Mouse (Mus musculus) midbrain, embryonic 16.5 days (tissue): ENCODE measurements around the gene Hibadh. TPM values are rescaled to one million over a fixed set of nuclear protein-coding genes. Genes with fewer than 3 reads are reported as not detected.
"Not testable (repeated sequence)": the region's sequence is repeated elsewhere in the genome, so short reads cannot be mapped to it uniquely, and the experiment has no call there.

ENCODE experiments used
- ATAC-seq: fragments of 200-750 bp; cut with Nextera tagmentation; 2 replicates; pipeline ENCODE4 v1.8.0; 2017; ENCODE audit warnings: moderate TSS enrichment
- H3K27ac ChIP-seq: fragments of 300-500 bp; sonication (generic); 2 replicates; pipeline ENCODE4 v1.5.1; 2014; ENCODE audit warnings: mild to moderate bottlenecking, low read length, mixed read lengths
- H3K27me3 ChIP-seq: fragments of 300-500 bp; sonication (generic); 2 replicates; pipeline ENCODE4 v1.6.1; 2014; ENCODE audit warnings: low read depth, low read length, mixed read lengths; ENCODE audit not compliant: control insufficient read depth, insufficient read depth
- H3K36me3 ChIP-seq: fragments of 300-500 bp; sonication (generic); 2 replicates; pipeline ENCODE4 v1.6.1; 2014; ENCODE audit warnings: mild to moderate bottlenecking, low read length, moderate library complexity, mixed read lengths; ENCODE audit not compliant: control insufficient read depth, insufficient read depth
- H3K4me1 ChIP-seq: fragments of 300-500 bp; sonication (generic); 2 replicates; pipeline ENCODE4 v1.6.1; 2014; ENCODE audit warnings: mild to moderate bottlenecking, low read length, mixed read lengths; ENCODE audit not compliant: control insufficient read depth, insufficient read depth
- H3K4me2 ChIP-seq: fragments of 300-500 bp; sonication (generic); 2 replicates; pipeline ENCODE4 v1.6.1; 2014; ENCODE audit warnings: mild to moderate bottlenecking, low read length, mixed read lengths
- H3K4me3 ChIP-seq: fragments of 300-500 bp; sonication (generic); 2 replicates; pipeline ENCODE4 v1.5.1; 2014; ENCODE audit warnings: low read depth, mild to moderate bottlenecking, low read length, moderate library complexity, mixed read lengths
- H3K9ac ChIP-seq: fragments of 300-500 bp; sonication (generic); 2 replicates; pipeline ENCODE4 v1.6.1; 2014; ENCODE audit warnings: low read depth, low read length, mixed read lengths
- H3K9me3 ChIP-seq: fragments of 300-500 bp; sonication (generic); replicated peaks from 2 replicates; pipeline ENCODE4 v1.6.1; 2014; ENCODE audit warnings: mild to moderate bottlenecking, low read length, mixed read lengths; ENCODE audit not compliant: control insufficient read depth, poor library complexity, severe bottlenecking
- WGBS: fragments of 180-500 bp; shearing (Covaris S2); extraction: QIAGEN DNeasy Blood & Tissue Kit; methylation state at CpG from one replicate; pipeline ENCODE4 v1.1.7; 2014; 5-methylcytosine and 5-hydroxymethylcytosine counted together
- polyA plus RNA-seq: library from polyadenylated mRNA; unstranded; fragments of >200 nt; fragmentation: Nextera tagmentation; extraction: Ambion mirVana; gene quantifications from 2 replicates; pipeline ENCODE4 v1.2.1, GENCODE M21; 2015

Hibadh gene
- polyA plus RNA-seq, 1 experiment from 2014 or later: 64.7 TPM

- 87% methylated on average over 7 of the region's 7 CpGs for WGBS
Observed at GRCm38 (mm10) chr6:52673706-52674105, 33.5 kb upstream of the Hibadh start.

GRCm38 (mm10) chr6:52672539-52672938 is 32.4 kb upstream of the Hibadh start:
- Histone ChIP-seq H3K27ac (no peak overlapping the region), H3K9ac (no peak overlapping the region), H3K4me3 (no peak overlapping the region), H3K4me1 (no peaks in the 10 kb centered on the region), H3K36me3 (no peaks in the 10 kb centered on the region), H3K27me3 (no peaks in the 10 kb centered on the region), H3K9me3 (no peaks in the 10 kb centered on the region), H3K4me2 (no peak overlapping the region)
- ATAC-seq: no peak
- WGBS: 80% methylated on average over 2 of the region's 2 CpGs

More at GRCm38 (mm10) chr6:52673706-52674105, 33.5 kb upstream of the Hibadh start:
- Histone ChIP-seq H3K27me3 (no peaks in the 10 kb centered on the region), H3K36me3 (no peaks in the 10 kb centered on the region), H3K9me3 (no peaks in the 10 kb centered on the region), H3K4me2 (no peak overlapping the region), H3K4me3 (no peak overlapping the region), H3K27ac (no peak overlapping the region), H3K9ac (no peak overlapping the region), H3K4me1 (no peaks in the 10 kb centered on the region)
- no peak for ATAC-seq

- no peak overlapping the region for H3K4me3 ChIP-seq
- no peaks in the 10 kb centered on the region for H3K36me3 ChIP-seq
- no peak for ATAC-seq
- H3K27ac ChIP-seq: no peak overlapping the region
- H3K4me1 ChIP-seq: no peaks in the 10 kb centered on the region
- no peak overlapping the region for H3K4me2 ChIP-seq
- H3K9ac ChIP-seq: no peak overlapping the region
- H3K9me3 ChIP-seq: no peaks in the 10 kb centered on the region
- 88% methylated on average over 8 of the region's 8 CpGs for WGBS
- H3K27me3 ChIP-seq: no peaks in the 10 kb centered on the region
Observed at GRCm38 (mm10) chr6:52671791-52672190, 31.6 kb upstream of the Hibadh start.

- not testable (repeated sequence) for H3K36me3 ChIP-seq, H3K9me3 ChIP-seq, H3K4me3 ChIP-seq, H3K27ac ChIP-seq, ATAC-seq, H3K9ac ChIP-seq, H3K27me3 ChIP-seq, H3K4me1 ChIP-seq, H3K4me2 ChIP-seq
- 49% methylated on average over 2 of the region's 2 CpGs for WGBS
Observed at GRCm38 (mm10) chr6:52669878-52670277, 29.7 kb upstream of the Hibadh start.

GRCm38 (mm10) chr6:52667641-52668040 is 27.5 kb upstream of the Hibadh start:
- Histone ChIP-seq H3K27me3 (no peaks in the 10 kb centered on the region), H3K4me2 (no peak overlapping the region), H3K9ac (no peak overlapping the region), H3K36me3 (no peaks in the 10 kb centered on the region), H3K9me3 (no peaks in the 10 kb centered on the region), H3K4me3 (no peak overlapping the region), H3K27ac (no peak overlapping the region), H3K4me1 (no peaks in the 10 kb centered on the region)
- WGBS: 82% methylated on average over 3 of the region's 3 CpGs
- ATAC-seq: no peak

GRCm38 (mm10) chr6:52663021-52663420 is 22.8 kb upstream of the Hibadh start:
- Histone ChIP-seq H3K4me3 (no peak overlapping the region), H3K4me1 (no peaks in the 10 kb centered on the region), H3K36me3 (no peaks in the 10 kb centered on the region), H3K9ac (no peak overlapping the region), H3K4me2 (no peak overlapping the region), H3K9me3 (no peaks in the 10 kb centered on the region), H3K27ac (no peak overlapping the region), H3K27me3 (no peaks in the 10 kb centered on the region)
- 59% methylated on average over 5 of the region's 5 CpGs for WGBS
- no peak for ATAC-seq

GRCm38 (mm10) chr6:52655266-52655665 is 15.1 kb upstream of the Hibadh start:
- WGBS: 58% methylated on average over 4 of the region's 4 CpGs
- H3K4me2 ChIP-seq: no peak overlapping the region
- H3K27me3 ChIP-seq: no peaks in the 10 kb centered on the region
- no peak for ATAC-seq
- no peaks in the 10 kb centered on the region for H3K4me1 ChIP-seq
- no peak overlapping the region for H3K4me3 ChIP-seq
- no peak overlapping the region for H3K9ac ChIP-seq
- no peaks in the 10 kb centered on the region for H3K36me3 ChIP-seq
- H3K27ac ChIP-seq: no peak overlapping the region
- H3K9me3 ChIP-seq: no peaks in the 10 kb centered on the region

- Histone ChIP-seq H3K27me3 (no peaks in the 10 kb centered on the region), H3K4me1 (no peaks in the 10 kb centered on the region), H3K9me3 (no peaks in the 10 kb centered on the region), H3K27ac (no peak overlapping the region), H3K36me3 (no peaks in the 10 kb centered on the region), H3K9ac (no peak overlapping the region), H3K4me3 (no peak overlapping the region), H3K4me2 (no peak overlapping the region)
- 82% methylated on average over 11 of the region's 11 CpGs for WGBS
- ATAC-seq: no peak
Observed at GRCm38 (mm10) chr6:52648806-52649205, 8.6 kb upstream of the Hibadh start.

- Histone ChIP-seq H3K27ac (no peak overlapping the region), H3K9me3 (no peaks in the 10 kb centered on the region), H3K27me3 (no peaks in the 10 kb centered on the region), H3K4me1 (no peaks in the 10 kb centered on the region), H3K36me3 (no peaks in the 10 kb centered on the region), H3K4me3 (no peak overlapping the region), H3K9ac (no peak overlapping the region), H3K4me2 (no peak overlapping the region)
- no peak for ATAC-seq
- WGBS: 93% methylated on average over 6 of the region's 6 CpGs
Observed at GRCm38 (mm10) chr6:52648031-52648430, 7.8 kb upstream of the Hibadh start.

GRCm38 (mm10) chr6:52645926-52646325 is 5.7 kb upstream of the Hibadh start:
- 31% methylated on average over 5 of the region's 5 CpGs for WGBS
- no peak overlapping the region for H3K27ac ChIP-seq
- no peak for ATAC-seq
- no peaks in the 10 kb centered on the region for H3K9me3 ChIP-seq
- no peaks in the 10 kb centered on the region for H3K36me3 ChIP-seq
- H3K4me1 ChIP-seq: no peaks in the 10 kb centered on the region
- H3K4me2 ChIP-seq: no peak overlapping the region
- H3K27me3 ChIP-seq: no peaks in the 10 kb centered on the region
- H3K9ac ChIP-seq: no peak overlapping the region
- no peak overlapping the region for H3K4me3 ChIP-seq
